Mouse (Mus musculus) R1 (cell line): ENCODE measurements around the gene Fam107b.

Source experiments
- DNase-seq: peaks from one replicate; pipeline ENCODE4 v3.0.0-alpha.2; 2018; ENCODE audit warnings: low read depth, low spot score

The Fam107b gene

GRCm38 (mm10) chr2:3773089-3773488 is 202.8 kb downstream of the Fam107b start:
- peak; percentile 14 for DNase-seq

GRCm38 (mm10) chr2:3775569-3775968 is 205.3 kb downstream of the Fam107b start:
- no peak for DNase-seq

- no peak for DNase-seq
Measured at GRCm38 (mm10) chr2:3776045-3776444, 205.8 kb downstream of the Fam107b start.

- DNase-seq = no peak
Measured at GRCm38 (mm10) chr2:3777696-3778095, 207.4 kb downstream of the Fam107b start.

- DNase-seq = no peak
Measured at GRCm38 (mm10) chr2:3785546-3785945, 215.3 kb downstream of the Fam107b start.

GRCm38 (mm10) chr2:3787752-3788423 is 217.6 kb downstream of the Fam107b start:
- peak; percentile 18 for DNase-seq

GRCm38 (mm10) chr2:3788424-3788786 is 218.1 kb downstream of the Fam107b start:
- no peak for DNase-seq

GRCm38 (mm10) chr2:3796543-3796942 is 226.3 kb downstream of the Fam107b start:
- no peak for DNase-seq

GRCm38 (mm10) chr2:3799767-3800554 is 229.7 kb downstream of the Fam107b start:
- peak; percentile 43 for DNase-seq

GRCm38 (mm10) chr2:3800555-3800878 is 230.2 kb downstream of the Fam107b start:
- no peak for DNase-seq

- no peak for DNase-seq
Measured at GRCm38 (mm10) chr2:3805742-3806141, 235.5 kb downstream of the Fam107b start.

GRCm38 (mm10) chr2:3810321-3810720 is 240.0 kb downstream of the Fam107b start:
- no peak for DNase-seq

- no peak for DNase-seq
Measured at GRCm38 (mm10) chr2:3816142-3816609, 245.9 kb downstream of the Fam107b start.

GRCm38 (mm10) chr2:3817626-3818025 is 247.3 kb downstream of the Fam107b start:
- DNase-seq = no peak

- no peak for DNase-seq
Measured at GRCm38 (mm10) chr2:3822483-3823455, 252.5 kb downstream of the Fam107b start.
